Mouse (Mus musculus): Measurements from ENCODE around the gene Gm3147.
"Not testable (repeated sequence)": the region's sequence is repeated elsewhere in the genome, so short reads cannot be mapped to it uniquely, and the experiment has no call there.

DNA sequence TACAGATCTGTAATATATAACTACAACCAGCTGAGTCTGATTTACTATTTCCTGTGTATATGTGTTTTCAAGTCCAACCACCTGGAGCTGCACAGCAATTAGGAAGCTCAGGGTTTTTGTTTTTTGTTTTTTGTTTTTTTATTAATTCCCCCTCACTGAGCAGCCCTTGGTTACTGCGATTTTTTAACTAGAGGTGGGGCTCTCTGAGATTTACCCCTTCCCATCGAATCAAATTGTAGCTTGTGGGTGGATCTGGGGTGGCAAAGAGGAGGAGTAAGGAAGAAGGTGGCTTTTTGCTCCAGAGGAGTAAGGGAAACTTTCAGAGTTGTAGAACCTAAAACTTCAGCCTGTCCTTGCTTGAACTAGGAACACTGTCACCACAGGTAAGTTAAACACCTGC, 31.9 kb upstream of the Gm3147 start, which contains the start of gene Gm6205:
- not testable (repeated sequence) for TF ChIP-seq CTCF, EP300 (IDR thresholded peaks at IDR 0.05; ENCODE audit: low read depth)

Data from liver, embryonic 14.5 days (tissue).